Mouse (Mus musculus): ENCODE data around the gene Agrn. TPM values are rescaled to one million over a fixed set of nuclear protein-coding genes. Genes with fewer than 3 reads are reported as not detected.

The Agrn gene
- total and polyA plus RNA-seq, 3 experiments, result 24.3 to 50.4 (median 26.9) TPM

DNA sequence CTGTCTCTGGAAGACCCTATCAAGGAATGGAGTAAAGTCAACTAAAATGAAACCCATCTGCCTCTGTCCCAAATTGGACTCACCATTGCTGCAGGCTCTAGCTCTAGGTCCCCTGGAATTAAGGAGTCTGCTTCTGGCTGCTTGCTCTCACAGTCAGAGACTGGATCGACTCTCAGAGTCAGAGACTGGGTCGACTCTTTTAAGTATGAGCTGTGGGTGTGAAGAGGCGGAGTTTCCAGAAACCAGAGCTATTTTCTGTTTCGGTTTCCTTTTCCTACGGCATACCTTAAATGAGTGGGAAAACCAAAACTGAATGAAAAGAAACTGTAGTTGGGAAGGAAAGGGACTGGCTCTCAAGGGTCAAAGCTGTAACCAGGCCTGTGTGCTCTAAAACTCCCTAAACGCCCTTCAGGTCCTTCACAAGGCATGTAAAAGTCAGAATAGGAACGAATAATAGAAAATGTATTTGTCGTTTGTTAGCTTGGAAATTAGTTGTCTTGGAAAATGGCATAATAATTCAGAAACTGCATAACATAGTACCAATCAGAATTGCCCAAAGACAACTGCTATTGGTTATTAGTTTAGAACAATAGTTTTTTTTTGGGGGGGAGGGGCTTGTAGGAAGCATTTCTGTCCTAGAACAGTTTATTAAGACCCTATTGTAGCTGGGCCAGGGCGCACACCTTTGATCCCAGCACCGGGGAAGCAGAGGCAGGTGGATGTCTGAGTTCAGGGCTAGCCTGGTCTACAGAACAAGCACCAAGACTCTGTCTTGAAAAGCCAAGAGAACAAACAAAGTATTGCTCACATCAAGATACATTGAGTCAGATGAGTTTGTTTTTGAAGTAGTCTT lies 3.6 kb upstream of the Agrn start, which contains the start of gene Isg15:
Gene Isg15, minus strand, starts transcription at position 196 of the 853 bp plus-strand sequence.
- Histone ChIP-seq H3K36me3 (ENCODE audit: control insufficient read depth, insufficient read depth, low read length) (no peaks in the 10 kb centered on the region), H3K4me3 (peak within 1 kb of the TSS; percentile 39), H3K27me3 (ENCODE audit: control insufficient read depth, insufficient read depth, low read length) (no peaks in the 10 kb centered on the region), H3K27ac (peak within 1 kb of the TSS; percentile 74), H3K4me1 (ENCODE audit: control insufficient read depth, insufficient read depth, low read length) (peaks cover 18% of the 10 kb centered on the region), H3K79me2 (replicated peaks; ENCODE audit: control insufficient read depth, insufficient read depth, low read length) (no peaks in the 10 kb centered on the region), H3K9ac (ENCODE audit: low read depth, low read length) (peak within 1 kb of the TSS; percentile 52)
- intact Hi-C loops (cut with DNase I), result no loop called here
- DNase-seq, result no peak
- 42% methylated on average over 10 of the region's 10 CpGs for WGBS
- TF ChIP-seq EP300 (IDR thresholded peaks at IDR 0.05; ENCODE audit: insufficient read depth, low read depth, low read length) (0 out of 2 replicates have a peak, but pooled peaks have one; percentile 40), POLR2A (IDR thresholded peaks at IDR 0.05; ENCODE audit: insufficient read depth, low read depth, low read length) (peak; percentile 92), CTCF (IDR thresholded peaks at IDR 0.05) (no peak)

- Histone ChIP-seq H3K4me1 (ENCODE audit: control insufficient read depth, insufficient read depth, low read length) (peaks cover 15% of the 10 kb centered on the region), H3K27me3 (ENCODE audit: control insufficient read depth, insufficient read depth, low read length) (no peaks in the 10 kb centered on the region), H3K9ac (ENCODE audit: low read depth, low read length) (peak overlapping the region; percentile 83), H3K36me3 (ENCODE audit: control insufficient read depth, insufficient read depth, low read length) (no peaks in the 10 kb centered on the region), H3K4me3 (peak overlapping the region; percentile 78), H3K79me2 (replicated peaks; ENCODE audit: control insufficient read depth, insufficient read depth, low read length) (no peaks in the 10 kb centered on the region), H3K27ac (peak overlapping the region; percentile 93)
- WGBS, result under 1% methylated on average over 26 of the region's 26 CpGs
- peak; percentile 51 for TF ChIP-seq CTCF (IDR thresholded peaks at IDR 0.05)
- TF ChIP-seq POLR2A (IDR thresholded peaks at IDR 0.05; ENCODE audit: insufficient read depth, low read depth, low read length), result no peak
- no peak for TF ChIP-seq EP300 (IDR thresholded peaks at IDR 0.05; ENCODE audit: insufficient read depth, low read depth, low read length)
- intact Hi-C loops (cut with DNase I), result no loop called here
- peak; percentile 89 to 92 for DNase-seq
Measured at GRCm38 (mm10) chr4:156197829-156198205, 529 bp upstream of the Agrn start.

GRCm38 (mm10) chr4:156195927-156196870 lies 1.1 kb downstream of the Agrn start:
- intact Hi-C loops (cut with DNase I), result no loop called here
- H3K4me3 ChIP-seq, result peak overlapping the region; percentile 93
- peak overlapping the region; percentile 83 for H3K27ac ChIP-seq
- peaks cover 9% of the 10 kb centered on the region for H3K4me1 ChIP-seq (ENCODE audit: control insufficient read depth, insufficient read depth, low read length)
- DNase-seq, result peak; percentile 64 to 69
- no peaks in the 10 kb centered on the region for H3K79me2 ChIP-seq (replicated peaks; ENCODE audit: control insufficient read depth, insufficient read depth, low read length)
- 8% methylated on average over 35 of the region's 35 CpGs for WGBS
- TF ChIP-seq EP300 (IDR thresholded peaks at IDR 0.05; ENCODE audit: insufficient read depth, low read depth, low read length) (no peak), CTCF (IDR thresholded peaks at IDR 0.05) (no peak), POLR2A (IDR thresholded peaks at IDR 0.05; ENCODE audit: insufficient read depth, low read depth, low read length) (no peak)
- peak overlapping the region; percentile 87 for H3K9ac ChIP-seq (ENCODE audit: low read depth, low read length)
- H3K36me3 ChIP-seq (ENCODE audit: control insufficient read depth, insufficient read depth, low read length), result no peaks in the 10 kb centered on the region
- H3K27me3 ChIP-seq (ENCODE audit: control insufficient read depth, insufficient read depth, low read length), result no peaks in the 10 kb centered on the region

- intact Hi-C loops (cut with DNase I), result no loop called here
- Histone ChIP-seq H3K4me1 (ENCODE audit: control insufficient read depth, insufficient read depth, low read length) (peaks cover 8% of the 10 kb centered on the region), H3K9ac (ENCODE audit: low read depth, low read length) (no peak overlapping the region), H3K36me3 (ENCODE audit: control insufficient read depth, insufficient read depth, low read length) (no peaks in the 10 kb centered on the region), H3K4me3 (no peak overlapping the region), H3K79me2 (replicated peaks; ENCODE audit: control insufficient read depth, insufficient read depth, low read length) (no peaks in the 10 kb centered on the region), H3K27ac (no peak overlapping the region), H3K27me3 (ENCODE audit: control insufficient read depth, insufficient read depth, low read length) (no peaks in the 10 kb centered on the region)
- no peak for DNase-seq
- TF ChIP-seq POLR2A (IDR thresholded peaks at IDR 0.05; ENCODE audit: insufficient read depth, low read depth, low read length) (no peak), EP300 (IDR thresholded peaks at IDR 0.05; ENCODE audit: insufficient read depth, low read depth, low read length) (no peak), CTCF (IDR thresholded peaks at IDR 0.05) (no peak)
- 86% methylated on average over 6 of the region's 6 CpGs for WGBS
Measured at GRCm38 (mm10) chr4:156194346-156194745, 2.9 kb downstream of the Agrn start.

GRCm38 (mm10) chr4:156193906-156194305 lies 3.4 kb downstream of the Agrn start:
- H3K79me2 ChIP-seq (replicated peaks; ENCODE audit: control insufficient read depth, insufficient read depth, low read length), result no peaks in the 10 kb centered on the region
- intact Hi-C loops (cut with DNase I), result no loop called here
- H3K27me3 ChIP-seq (ENCODE audit: control insufficient read depth, insufficient read depth, low read length), result no peaks in the 10 kb centered on the region
- no peak overlapping the region for H3K9ac ChIP-seq (ENCODE audit: low read depth, low read length)
- 94% methylated on average over 5 of the region's 5 CpGs for WGBS
- H3K27ac ChIP-seq, result no peak overlapping the region
- no peaks in the 10 kb centered on the region for H3K36me3 ChIP-seq (ENCODE audit: control insufficient read depth, insufficient read depth, low read length)
- H3K4me1 ChIP-seq (ENCODE audit: control insufficient read depth, insufficient read depth, low read length), result peaks cover 8% of the 10 kb centered on the region
- TF ChIP-seq EP300 (IDR thresholded peaks at IDR 0.05; ENCODE audit: insufficient read depth, low read depth, low read length), result no peak
- no peak for TF ChIP-seq CTCF (IDR thresholded peaks at IDR 0.05)
- TF ChIP-seq POLR2A (IDR thresholded peaks at IDR 0.05; ENCODE audit: insufficient read depth, low read depth, low read length), result no peak
- no peak for DNase-seq
- H3K4me3 ChIP-seq, result no peak overlapping the region
